Mouse (Mus musculus) CD8-positive naive resting alpha-beta T cell, adult 57 days (primary cell): ENCODE data around the gene Gypa. TPM values are rescaled to one million over a fixed set of nuclear protein-coding genes. Genes with fewer than 3 reads are reported as not detected.

ENCODE experiments used
- total RNA-seq: library from RNA; stranded (reverse); gene quantifications from one replicate; pipeline ENCODE4 v1.2.4, GENCODE M21; 2023

Gypa gene
- 0.64 TPM for total RNA-seq

DNA sequence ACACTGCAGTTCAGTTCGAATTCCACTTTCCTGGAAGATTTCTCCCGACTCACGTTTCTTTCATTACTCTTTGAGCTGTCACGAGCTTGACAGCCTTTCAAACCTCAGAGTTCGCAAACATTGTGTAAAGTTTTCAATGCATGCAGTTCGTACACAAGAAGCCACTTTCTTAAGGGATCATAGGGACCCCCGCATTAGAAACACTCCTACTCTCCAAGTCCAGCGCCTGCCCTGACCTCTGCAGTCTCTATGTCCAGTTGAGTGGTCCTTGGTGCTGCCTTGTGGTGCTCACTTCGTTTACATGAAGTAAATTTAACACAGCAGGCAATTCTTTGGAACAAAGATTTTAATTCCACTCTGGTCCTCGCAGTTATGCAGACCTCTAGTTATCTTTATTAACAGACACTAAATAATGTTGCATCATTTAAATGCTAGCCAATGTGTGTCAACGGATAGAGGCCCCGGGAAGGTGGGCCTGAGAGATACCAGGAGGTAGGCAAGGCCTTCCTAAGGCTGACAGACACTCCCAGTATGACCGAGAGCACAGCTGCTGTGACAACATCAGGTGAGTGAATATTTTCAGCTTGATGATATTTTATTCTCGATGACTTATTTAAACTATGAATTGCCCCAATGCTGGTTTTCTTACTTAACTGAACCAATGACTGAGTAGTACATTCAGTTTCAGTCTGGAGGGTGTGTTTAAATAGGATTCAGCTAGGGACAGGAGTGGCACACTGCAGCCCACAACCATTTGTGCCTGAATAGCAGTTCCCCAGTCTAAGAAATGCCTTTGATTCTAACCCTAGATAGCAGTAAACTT is at the start of gene Gypa:
Gypa (plus strand) TSS at position 259 of the 823 bp plus-strand sequence.

Other genes starting within 250 kb of the Gypa start
- gene Frem3, start 117.3 kb downstream of the Gypa start, total RNA-seq = not detected
- 146 TPM for gene Smarca5, start 245.7 kb downstream of the Gypa start, total RNA-seq